ENCODE assay signal across 11 mouse cellular contexts in genomic region chr5:5646173-5646572, GRCm38 (mm10). TPM values are rescaled to one million over a fixed set of nuclear protein-coding genes. Genes with fewer than 3 reads are reported as not detected.
DNase-seq lines count a peak whose midpoint lies in the region; ATAC-seq and TF ChIP-seq lines count a peak whose summit lies in the region.
"Had no signal": no experiment of that assay in that cellular context is flagged by ENCODE, and none has a peak within 500 bp of the region (broad histone marks: within the 10 kb centered on the region; RNA-seq: fewer than 3 reads in every experiment).

No protein-coding gene starts in this region.

- TF ChIP-seq EP300 in MEL (IDR thresholded peaks at IDR 0.05; ENCODE audit: low read depth in 1 of 2, low read length in 2 of 2): no peak

- H3K36me3 ChIP-seq in kidney, adult 2 months (ENCODE audit: control insufficient read depth, insufficient read depth, low read length): no peaks in the 10 kb centered on the region
- H3K36me3 ChIP-seq in MEL (ENCODE audit: control insufficient read depth in 1 of 2, insufficient read depth in 2 of 2, low read length in 2 of 2): no peaks in the 10 kb centered on the region
- no peaks in the 10 kb centered on the region for H3K36me3 ChIP-seq in midbrain, embryonic 16.5 days (ENCODE audit: control insufficient read depth, insufficient read depth, low read length)

- peak; percentile 60; the same call in 1 of the 2 replicates for ATAC-seq in common myeloid progenitor, adult 5-6 weeks (replicated peaks; ENCODE audit: low read depth, poor library complexity, severe bottlenecking)
- peak; percentile 72; the same call in 1 of the 2 replicates for ATAC-seq in midbrain, embryonic 16.5 days

- no peak for TF ChIP-seq CTCF in kidney, adult 2 months (conservative IDR thresholded peaks at IDR 0.05; ENCODE audit: insufficient read depth, insufficient read length, low read depth, low read length)
- peak in 1 of 3 experiments; percentile 25; a peak in 1 of 6 replicates for TF ChIP-seq CTCF in MEL (IDR thresholded peaks at IDR 0.05 in 2 of 3, conservative IDR thresholded peaks at IDR 0.05 in 1 of 3; ENCODE audit: control insufficient read depth in 1 of 3, insufficient read depth in 1 of 3, low read depth in 2 of 3, low read length in 3 of 3, poor library complexity in 1 of 3, severe bottlenecking in 1 of 3)

- H3K79me2 ChIP-seq in MEL (ENCODE audit: control insufficient read depth, insufficient read depth, low read length, poor library complexity): no peaks in the 10 kb centered on the region

- no peak overlapping the region for H3K4me2 ChIP-seq in midbrain, embryonic 16.5 days (ENCODE audit: low read length)

- H3K9me3 ChIP-seq in MEL (replicated peaks; ENCODE audit: insufficient read depth, low read length): no peaks in the 10 kb centered on the region
- H3K9me3 ChIP-seq in midbrain, embryonic 16.5 days (replicated peaks; ENCODE audit: control insufficient read depth, low read length, poor library complexity, severe bottlenecking): no peaks in the 10 kb centered on the region

- no peaks in the 10 kb centered on the region for H3K4me1 ChIP-seq in kidney, adult 2 months (ENCODE audit: control insufficient read depth, insufficient read depth, low read length)
- H3K4me1 ChIP-seq in MEL (ENCODE audit: control insufficient read depth in 1 of 2, insufficient read depth in 2 of 2, low read length in 2 of 2): no peaks in the 10 kb centered on the region
- H3K4me1 ChIP-seq in midbrain, embryonic 16.5 days (ENCODE audit: control insufficient read depth, insufficient read depth, low read length): no peaks in the 10 kb centered on the region

- H3K4me3 ChIP-seq in kidney, adult 2 months (ENCODE audit: insufficient read depth, low read depth, low read length): no peak overlapping the region
- no peak overlapping the region for H3K4me3 ChIP-seq in MEL (ENCODE audit: control insufficient read depth in 1 of 2, insufficient read depth in 1 of 2, low read depth in 2 of 2, low read length in 2 of 2)
- H3K4me3 ChIP-seq in midbrain, embryonic 16.5 days (ENCODE audit: low read depth, low read length): no peak overlapping the region
- H3K4me3 ChIP-seq: erythroblast, embryonic 14.5 days had no signal

- no peaks in the 10 kb centered on the region for H3K27me3 ChIP-seq in kidney, adult 2 months (replicated peaks; ENCODE audit: control insufficient read depth, insufficient read depth, low read length)
- H3K27me3 ChIP-seq in MEL (ENCODE audit: control insufficient read depth in 1 of 2, insufficient read depth in 2 of 2, low read length in 2 of 2): no peaks in the 10 kb centered on the region
- H3K27me3 ChIP-seq in midbrain, embryonic 16.5 days (ENCODE audit: control insufficient read depth, insufficient read depth, low read depth, low read length): no peaks in the 10 kb centered on the region

- 8% methylated on average over 1 of the region's 1 CpGs for WGBS in kidney, adult 2 months
- WGBS in midbrain, embryonic 16.5 days: 19% methylated on average over 1 of the region's 1 CpGs

- no peak overlapping the region for H3K27ac ChIP-seq in kidney, adult 2 months (ENCODE audit: insufficient read depth, low read depth, low read length)
- no peak overlapping the region for H3K27ac ChIP-seq in MEL (ENCODE audit: control insufficient read depth, low read depth, low read length)
- H3K27ac ChIP-seq in midbrain, embryonic 16.5 days (ENCODE audit: low read length): no peak overlapping the region

- TF ChIP-seq POLR2A in kidney, adult 2 months (IDR thresholded peaks at IDR 0.05; ENCODE audit: low read depth, low read length): no peak
- TF ChIP-seq POLR2A in MEL (IDR thresholded peaks at IDR 0.05; ENCODE audit: control insufficient read depth in 1 of 2, insufficient read depth in 1 of 2, low read depth in 1 of 2, low read length in 2 of 2, poor library complexity in 1 of 2): no peak

- DNase-seq in kidney, adult 2 months: peak; percentile 25
- no peak for DNase-seq in kidney, postnatal 10 days
- peak; percentile 2 for DNase-seq in MEL (ENCODE audit: low read depth, low spot score)
- no peak for DNase-seq in testis, postnatal 14 days (ENCODE audit: low spot score)
- DNase-seq in spleen, adult 18-20 months: no peak
- DNase-seq: kidney, postnatal 14 days; right cerebral cortex, adult 18-20 months; thymus, postnatal 14 days had no signal

- H3K9ac ChIP-seq in MEL (ENCODE audit: control insufficient read depth, low read depth, low read length, poor library complexity, severe bottlenecking): no peak overlapping the region
- H3K9ac ChIP-seq in midbrain, embryonic 16.5 days (ENCODE audit: low read depth, low read length): no peak overlapping the region

- peak; percentile 29 for TF ChIP-seq RAD21 in MEL (IDR thresholded peaks at IDR 0.05; ENCODE audit: low read depth, low read length)

TF ChIP-seq in MEL, 35 proteins besides CTCF, POLR2A, EP300 and RAD21:
- peak; percentile 33 for TF ChIP-seq SMC3 (IDR thresholded peaks at IDR 0.05; ENCODE audit: low read depth, low read length)
- TF ChIP-seq RCOR1 (IDR thresholded peaks at IDR 0.05; ENCODE audit: low read depth, low read length): no peak

RNA-seq across cellular contexts. Expression of gene Cfap69, which starts 17.9 kb away (rescaled TPM):
- 3.8 and 4.5 TPM in 2 replicates for polyA plus RNA-seq in kidney, adult 2 months (2012; rRNA removed)
- total RNA-seq in MEL (2012; rRNA removed): not detected in 2 replicates
- polyA plus RNA-seq in MEL (2012; ENCODE audit: insufficient read depth in 1 of 2, insufficient read length in 2 of 2, low read depth in 1 of 2, low replicate concordance in 2 of 2, missing spikeins in 1 of 2): not detected
- not detected in 2 replicates for total RNA-seq in common myeloid progenitor, adult 5-6 weeks (2017)
- 9.9 and 11.4 TPM in 2 replicates for polyA plus RNA-seq in midbrain, embryonic 16.5 days (2015; fragmentation: Nextera tagmentation; extraction: Ambion mirVana)

RNA-seq across cellular contexts. Expression of gene Steap2, which starts 48.2 kb away (rescaled TPM):
- polyA plus RNA-seq in kidney, adult 2 months (2012; rRNA removed): 71.7 and 76.1 TPM in 2 replicates
- total RNA-seq in MEL (2012; rRNA removed): not detected in 2 replicates
- not detected for polyA plus RNA-seq in MEL (2012; ENCODE audit: insufficient read depth in 1 of 2, insufficient read length in 2 of 2, low read depth in 1 of 2, low replicate concordance in 2 of 2, missing spikeins in 1 of 2)
- total RNA-seq in common myeloid progenitor, adult 5-6 weeks (2017): not detected in 2 replicates
- 5.6 and 5.8 TPM in 2 replicates for polyA plus RNA-seq in midbrain, embryonic 16.5 days (2015; fragmentation: Nextera tagmentation; extraction: Ambion mirVana)

Comparison
In these comparisons a context has a peak if more than half of its experiments do, and no peak if none do; other contexts are left out.
1. DNase-seq: peak in kidney, adult 2 months (single experiment) and MEL (single experiment); none in kidney, postnatal 10 days (single experiment), testis, postnatal 14 days (single experiment) and spleen, adult 18-20 months (0 of 2).
2. RNA of gene Steap2, which starts 48.2 kb away (polyA plus RNA-seq): 71.7 to 76.1 TPM in kidney, adult 2 months; 5.6 to 5.8 TPM in midbrain, embryonic 16.5 days and not detected in MEL; every median in the first group is over 10 times any median in the second.